Comparison of ENCODE assay signal across 29 mouse cellular contexts in genomic region chr4:32874669-32875068, GRCm38 (mm10).
DNase-seq lines count a peak whose midpoint lies in the region; ATAC-seq and TF ChIP-seq lines count a peak whose summit lies in the region.
"Had no signal": no experiment of that assay in that cellular context is flagged by ENCODE, and none has a peak within 500 bp of the region (broad histone marks: within the 10 kb centered on the region; RNA-seq: fewer than 3 reads in every experiment).

No protein-coding gene starts in this region.

- H3K27ac ChIP-seq in thymus, adult 2 months (ENCODE audit: control insufficient read depth, insufficient read depth, low read length), result no peak overlapping the region
- no peak overlapping the region for H3K27ac ChIP-seq in heart, embryonic 11.5 days (ENCODE audit: low read depth, low read length)
- H3K27ac ChIP-seq: embryonic facial prominence, embryonic 12.5 days; forebrain, embryonic 15.5 days; hindbrain, embryonic 10.5 days; hindbrain, embryonic 15.5 days; kidney, postnatal 0 days; limb, embryonic 13.5 days; lung, embryonic 15.5 days; midbrain, embryonic 15.5 days; stomach, postnatal 0 days had no signal

- H3K9ac ChIP-seq in heart, embryonic 11.5 days (ENCODE audit: low read depth, low read length), result no peak overlapping the region
- H3K9ac ChIP-seq: embryonic facial prominence, embryonic 12.5 days; forebrain, embryonic 15.5 days; heart, embryonic 12.5 days; hindbrain, embryonic 15.5 days; limb, embryonic 13.5 days; lung, embryonic 15.5 days; midbrain, embryonic 15.5 days had no signal

- no peak for TF ChIP-seq CTCF in thymus, adult 2 months (IDR thresholded peaks at IDR 0.05; ENCODE audit: borderline replicate concordance, control insufficient read depth, extremely low read depth, insufficient read depth, low read length, poor library complexity)

- no peak overlapping the region for H3K4me2 ChIP-seq in heart, embryonic 11.5 days
- H3K4me2 ChIP-seq: embryonic facial prominence, embryonic 12.5 days; forebrain, embryonic 15.5 days; heart, embryonic 12.5 days; hindbrain, embryonic 15.5 days; limb, embryonic 13.5 days; liver, embryonic 11.5 days; lung, embryonic 15.5 days; midbrain, embryonic 15.5 days had no signal

- ATAC-seq in inflammation-experienced regulatory T-cells, adult 6 months, result peak; percentile 50
- no peak for ATAC-seq in heart, embryonic 11.5 days (replicated peaks; ENCODE audit: insufficient number of reproducible peaks, low FRiP score, low TSS enrichment)
- ATAC-seq: forebrain, embryonic 15.5 days; midbrain, embryonic 15.5 days; Patski had no signal

- H3K36me3 ChIP-seq in thymus, adult 2 months (ENCODE audit: control insufficient read depth, insufficient read depth, low read length), result no peaks in the 10 kb centered on the region
- no peaks in the 10 kb centered on the region for H3K36me3 ChIP-seq in heart, embryonic 11.5 days (ENCODE audit: control insufficient read depth, insufficient read depth, low read length)
- H3K36me3 ChIP-seq: embryonic facial prominence, embryonic 12.5 days; forebrain, embryonic 15.5 days; heart, embryonic 12.5 days; hindbrain, embryonic 10.5 days; hindbrain, embryonic 15.5 days; limb, embryonic 13.5 days; lung, embryonic 15.5 days; midbrain, embryonic 15.5 days had no signal

- WGBS in thymus, adult 2 months, result 1% methylated on average over 4 of the region's 4 CpGs
- 87% methylated on average over 4 of the region's 4 CpGs for WGBS in heart, embryonic 11.5 days (ENCODE audit: insufficient replicate concordance)

- H3K9me3 ChIP-seq in heart, embryonic 11.5 days (replicated peaks; ENCODE audit: control insufficient read depth, low read length), result no peaks in the 10 kb centered on the region
- H3K9me3 ChIP-seq: embryonic facial prominence, embryonic 12.5 days; forebrain, embryonic 15.5 days; heart, embryonic 12.5 days; hindbrain, embryonic 10.5 days; hindbrain, embryonic 15.5 days; limb, embryonic 13.5 days; lung, embryonic 15.5 days; midbrain, embryonic 15.5 days had no signal

- no peak overlapping the region for H3K4me3 ChIP-seq in thymus, adult 2 months (ENCODE audit: control insufficient read depth, insufficient read depth, low read length)
- H3K4me3 ChIP-seq in heart, embryonic 11.5 days (ENCODE audit: low read depth, low read length), result no peak overlapping the region
- H3K4me3 ChIP-seq: embryonic facial prominence, embryonic 12.5 days; forebrain, embryonic 15.5 days; heart, embryonic 12.5 days; hindbrain, embryonic 10.5 days; hindbrain, embryonic 15.5 days; limb, embryonic 13.5 days; lung, embryonic 15.5 days; midbrain, embryonic 15.5 days had no signal

- TF ChIP-seq POLR2A in thymus, adult 2 months (IDR thresholded peaks at IDR 0.05; ENCODE audit: control insufficient read depth, extremely low read depth, insufficient read depth, low read length, poor library complexity), result no peak

- H3K4me1 ChIP-seq in thymus, adult 2 months (replicated peaks; ENCODE audit: control insufficient read depth, insufficient read depth, low read length), result peaks cover 24% of the 10 kb centered on the region
- peaks cover 3% of the 10 kb centered on the region; the same call in 1 of the 2 replicates for H3K4me1 ChIP-seq in heart, embryonic 11.5 days (ENCODE audit: control insufficient read depth, insufficient read depth, low read length)
- H3K4me1 ChIP-seq: embryonic facial prominence, embryonic 12.5 days; forebrain, embryonic 15.5 days; hindbrain, embryonic 15.5 days; lung, embryonic 15.5 days; midbrain, embryonic 15.5 days had no signal

- no peaks in the 10 kb centered on the region for H3K27me3 ChIP-seq in thymus, adult 2 months (ENCODE audit: control insufficient read depth, insufficient read depth, low read length)
- H3K27me3 ChIP-seq in heart, embryonic 11.5 days (ENCODE audit: control insufficient read depth, insufficient read depth, low read length), result no peaks in the 10 kb centered on the region
- H3K27me3 ChIP-seq: embryonic facial prominence, embryonic 12.5 days; forebrain, embryonic 15.5 days; hindbrain, embryonic 15.5 days; limb, embryonic 13.5 days; lung, embryonic 15.5 days; midbrain, embryonic 15.5 days; Patski had no signal

- peak; percentile 28 for DNase-seq in CD4-positive helper T cell, adult 2 months (ENCODE audit: low read depth, low spot score)
- peak; percentile 57 for DNase-seq in thymus, adult 2 months
- peak; percentile 46 to 72 for DNase-seq in thymus, postnatal 36 days
- no peak for DNase-seq in lung, postnatal 14 days
- no peak for DNase-seq in adrenal gland, postnatal 36 days
- DNase-seq: adrenal gland, postnatal 14 days; cerebellum, adult 2 months; cerebellum, postnatal 14 days; gastrocnemius, postnatal 36 days; heart, adult 18-20 months; kidney, adult 2 months; kidney, postnatal 4 days; lung, postnatal 4 days; right cerebral cortex, postnatal 25 days; spleen, adult 18-20 months had no signal

Comparison
In these comparisons a context has a peak if more than half of its experiments do, and no peak if none do; other contexts are left out.
1. DNase-seq: peak in CD4-positive helper T cell, adult 2 months (single experiment), thymus, adult 2 months (single experiment) and thymus, postnatal 36 days (2 of 2); none in lung, postnatal 14 days (single experiment) and adrenal gland, postnatal 36 days (0 of 2).